Mouse (Mus musculus) left cerebral cortex, postnatal 25 days (tissue): ENCODE results near the gene Tmeff2. TPM values are rescaled to one million over a fixed set of nuclear protein-coding genes. Genes with fewer than 3 reads are reported as not detected.
A peak's percentile ranks its signal among the peaks of the same experiment; 100 is the strongest.

Experiments
- DNase-seq, 2 experiments: peaks; one replicate each; pipeline ENCODE4 v3.0.0; 2022; ENCODE audit warnings: low spot score in 2 of 2, mixed read lengths in 1 of 2
- intact Hi-C: fragments of 180-260 bp; cut with DNase I; formaldehyde crosslinking; loops from one replicate; pipeline ENCODE4 v1.15.1; 2025
- total RNA-seq, 2 experiments: library from RNA; stranded (reverse); gene quantifications; 2 replicates each; pipeline ENCODE4 v1.2.3; 2021

The Tmeff2 gene
- total RNA-seq, 2 experiments from 2014 or later: 49.4 to 52.2 TPM

DNA sequence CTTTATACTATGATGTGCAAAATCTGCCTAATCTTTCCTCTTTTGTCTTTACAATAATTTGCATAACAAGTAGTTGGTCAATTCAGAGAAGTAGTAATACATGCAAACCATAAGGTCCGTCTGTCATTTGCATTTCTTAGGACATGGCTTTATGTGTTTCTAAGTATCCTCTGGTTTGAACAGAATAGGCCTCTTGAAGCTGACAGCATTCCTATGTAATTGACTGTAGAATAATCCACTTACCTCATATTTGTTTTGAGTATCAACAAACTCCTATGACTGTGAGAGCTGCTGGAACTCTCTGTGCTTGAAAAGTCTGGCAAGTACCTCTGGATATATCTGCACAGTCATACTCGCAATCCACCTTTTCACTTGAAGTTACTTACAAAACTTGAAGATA is 194.3 kb downstream of the Tmeff2 start:
- intact Hi-C loops: no loop called here
- no peak for DNase-seq

DNA sequence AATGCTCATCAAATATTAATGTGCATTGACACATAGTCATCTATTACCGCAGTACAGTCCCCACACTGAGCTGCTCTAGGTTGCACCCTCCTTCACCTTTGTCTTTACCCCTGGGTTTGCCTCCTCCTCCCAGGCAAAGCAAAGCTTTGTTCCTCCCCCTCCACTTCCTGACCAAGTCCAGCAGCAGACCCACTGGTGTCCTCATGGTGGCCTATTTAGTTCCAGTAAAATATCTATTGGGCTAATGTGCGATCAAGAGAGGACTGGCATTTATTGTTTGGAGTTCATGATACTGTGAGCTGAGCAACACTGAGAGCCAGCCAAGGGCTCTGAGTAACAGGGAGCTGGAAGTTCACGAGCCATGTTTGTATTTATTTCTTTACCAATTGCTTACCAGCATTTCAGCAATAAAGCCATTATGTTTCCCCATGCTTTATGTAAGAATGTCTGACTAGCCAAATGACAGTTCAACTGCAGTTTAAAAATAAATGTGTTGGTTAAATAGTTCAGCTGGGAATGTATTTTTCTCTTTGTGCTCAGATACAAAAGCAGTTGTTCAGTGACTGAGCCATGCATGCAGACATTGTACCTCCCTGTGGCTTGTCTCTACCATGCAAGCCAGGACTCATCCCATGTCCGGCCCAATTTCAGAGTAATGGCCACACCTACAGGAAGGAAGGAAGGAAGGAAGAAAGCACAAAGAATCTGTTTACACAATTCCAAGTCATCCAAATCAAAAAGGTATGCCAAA is 196.6 kb downstream of the Tmeff2 start:
- no peak for DNase-seq
- intact Hi-C loops: no loop called here

DNA sequence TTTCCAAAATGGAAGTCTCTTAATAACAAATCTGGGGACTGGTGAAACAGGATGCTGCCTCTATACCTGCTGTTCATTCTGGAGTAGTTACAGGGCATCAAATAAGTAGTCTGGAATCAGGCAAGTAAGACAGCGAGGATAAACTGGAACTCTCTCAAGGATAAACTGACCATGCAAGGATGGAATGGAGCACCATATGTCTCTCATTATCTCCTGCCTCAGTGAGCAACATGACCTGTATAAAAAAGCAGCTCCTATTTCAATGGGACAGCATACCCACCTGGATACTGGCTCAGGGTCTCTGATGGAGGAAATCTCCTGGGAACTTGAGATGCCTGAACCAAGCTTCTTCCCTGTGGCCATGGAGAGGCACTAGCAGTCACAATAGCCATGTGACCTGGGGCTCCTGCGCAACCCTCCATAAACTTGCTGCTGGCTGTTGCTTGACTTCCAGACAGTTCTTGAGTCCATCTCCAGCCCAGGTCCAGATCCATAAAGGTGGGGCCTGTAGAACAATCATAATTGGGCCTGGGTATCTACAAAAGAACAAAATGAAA is 200.7 kb downstream of the Tmeff2 start:
- no peak for DNase-seq
- intact Hi-C loops: no loop called here

DNA sequence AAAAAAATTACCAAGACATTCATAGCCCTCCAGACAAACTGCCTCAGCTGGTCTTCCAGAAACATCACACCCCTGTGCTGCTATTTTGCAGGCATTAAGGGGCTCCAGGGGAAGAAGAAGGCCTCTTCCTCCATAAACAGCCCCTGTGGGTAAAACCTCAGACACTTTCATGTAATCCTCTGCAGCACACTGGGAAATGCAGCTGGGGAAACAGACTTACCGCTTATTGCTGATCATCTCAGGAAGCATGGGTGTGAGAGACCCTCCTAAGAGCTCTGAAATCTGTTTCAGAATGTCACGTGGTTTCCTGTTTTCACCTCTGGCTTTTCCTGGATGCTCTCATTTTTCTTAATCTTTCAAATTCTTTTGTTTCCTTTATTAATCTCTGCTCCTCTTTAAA is 204.3 kb downstream of the Tmeff2 start:
- no peak for DNase-seq
- intact Hi-C loops: no loop called here

DNA sequence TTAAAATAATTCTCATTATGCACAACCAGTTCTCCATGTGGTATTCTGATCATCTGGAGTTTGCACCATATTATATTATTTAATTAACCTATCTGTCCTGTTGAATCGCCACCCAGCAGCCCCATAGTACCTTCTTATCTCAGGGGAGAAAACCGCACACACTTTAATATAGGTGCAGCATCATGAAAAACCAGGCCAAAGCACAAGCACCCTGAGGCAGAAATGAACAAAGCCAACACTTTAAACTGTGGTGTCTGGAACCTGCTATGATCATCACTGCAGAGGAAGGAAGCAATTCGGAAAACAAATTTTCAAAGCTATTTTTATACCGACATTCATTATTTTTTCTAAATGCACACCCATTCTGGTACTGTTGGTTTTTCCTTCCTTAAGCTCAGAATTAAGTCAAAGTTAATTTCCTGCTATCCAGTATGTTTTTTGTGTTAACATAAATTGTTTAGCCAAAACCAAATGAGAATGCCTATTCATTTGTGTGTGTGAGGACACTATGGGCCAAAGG is 206.0 kb downstream of the Tmeff2 start:
- no peak for DNase-seq
- intact Hi-C loops: no loop called here

DNA sequence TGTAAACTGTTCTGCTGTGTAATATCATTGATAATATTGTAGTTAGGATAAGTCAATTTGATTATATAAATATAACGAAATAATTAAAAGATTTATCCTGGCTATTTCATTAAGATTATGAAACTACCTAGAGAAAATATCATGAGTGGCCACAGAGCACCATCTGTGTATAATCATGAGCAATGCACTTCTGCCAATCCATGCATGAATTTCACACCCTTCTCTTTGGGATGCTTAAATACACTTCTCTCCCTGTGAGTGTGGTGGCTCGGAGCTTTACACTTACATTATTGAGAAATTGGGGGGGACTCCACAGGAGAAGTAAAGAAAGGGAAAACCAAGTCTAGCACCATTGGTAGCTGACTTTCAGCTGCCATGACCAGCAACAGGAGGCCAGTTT is 206.9 kb downstream of the Tmeff2 start:
- no peak for DNase-seq
- intact Hi-C loops: no loop called here

DNA sequence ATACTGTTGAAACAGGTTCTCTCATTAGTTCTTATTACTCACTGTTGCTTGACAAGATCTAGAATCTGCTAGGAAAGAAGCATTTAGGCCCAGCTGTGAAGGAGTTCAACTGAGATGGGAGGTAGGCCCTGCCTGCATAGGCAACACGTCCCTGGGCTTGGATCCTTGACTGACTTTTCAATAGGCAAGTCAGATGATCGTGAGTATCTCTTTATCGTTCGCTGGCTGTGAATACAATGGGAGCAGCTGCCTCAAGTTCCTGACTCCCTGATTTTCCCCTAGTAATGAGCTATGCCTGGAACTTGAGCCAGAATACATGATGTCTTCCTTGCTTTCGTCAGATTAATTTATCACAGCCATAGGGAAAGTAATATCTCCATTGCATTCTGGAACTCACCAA is 214.3 kb downstream of the Tmeff2 start:
- intact Hi-C loops: loop anchor here (5.0 kb wide), 1 partner anchor 152 kb away; no protein-coding TSS in a partner anchor
- DNase-seq: no peak

DNA sequence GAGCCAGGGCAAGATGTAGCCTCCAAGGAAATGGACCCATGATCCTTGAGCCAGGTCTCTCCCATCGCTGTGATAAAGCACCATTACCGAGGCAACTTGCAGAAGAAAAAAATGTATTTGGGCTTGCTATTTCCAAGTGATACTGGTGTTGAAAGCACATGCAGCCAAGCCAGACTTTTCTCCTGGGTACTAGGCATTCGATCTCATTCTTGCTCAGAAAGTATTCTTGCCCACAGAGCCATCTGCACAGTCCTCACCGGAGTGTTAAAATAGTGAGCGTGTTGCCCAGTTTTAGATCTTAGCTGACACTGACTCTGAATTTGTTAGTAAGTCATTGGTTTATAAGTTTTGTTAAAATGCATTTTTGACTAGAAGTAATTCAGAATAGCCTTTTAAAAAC is 215.3 kb downstream of the Tmeff2 start:
- peak in 1 of 2 experiments; percentile 87 for DNase-seq
- intact Hi-C loops: loop anchor here (2.0 to 5.0 kb wide), 2 partner anchors 135 to 153 kb away; no protein-coding TSS in a partner anchor

DNA sequence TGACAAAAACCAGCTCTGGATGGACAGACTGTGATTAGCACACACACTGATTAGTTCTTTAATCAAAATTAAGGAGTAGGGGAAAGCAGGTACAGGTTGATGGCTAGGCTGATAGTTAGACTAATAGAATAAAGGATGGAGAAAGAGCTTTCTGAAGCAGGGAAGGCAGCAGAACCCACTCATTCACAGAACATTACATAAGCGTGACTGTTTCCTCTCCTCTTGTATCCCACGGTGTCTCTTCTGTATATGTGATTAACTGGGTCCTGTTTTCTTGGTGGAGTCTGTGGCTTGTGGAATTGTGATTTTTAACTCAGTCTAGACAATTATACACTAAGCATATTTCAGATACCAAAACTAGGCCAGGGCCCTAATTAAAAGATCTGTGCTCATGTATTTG is 217.4 kb downstream of the Tmeff2 start:
- intact Hi-C loops: loop anchor here (2.0 to 5.0 kb wide), 2 partner anchors 137 to 156 kb away; no protein-coding TSS in a partner anchor
- DNase-seq: peak in 1 of 2 experiments; percentile 58

DNA sequence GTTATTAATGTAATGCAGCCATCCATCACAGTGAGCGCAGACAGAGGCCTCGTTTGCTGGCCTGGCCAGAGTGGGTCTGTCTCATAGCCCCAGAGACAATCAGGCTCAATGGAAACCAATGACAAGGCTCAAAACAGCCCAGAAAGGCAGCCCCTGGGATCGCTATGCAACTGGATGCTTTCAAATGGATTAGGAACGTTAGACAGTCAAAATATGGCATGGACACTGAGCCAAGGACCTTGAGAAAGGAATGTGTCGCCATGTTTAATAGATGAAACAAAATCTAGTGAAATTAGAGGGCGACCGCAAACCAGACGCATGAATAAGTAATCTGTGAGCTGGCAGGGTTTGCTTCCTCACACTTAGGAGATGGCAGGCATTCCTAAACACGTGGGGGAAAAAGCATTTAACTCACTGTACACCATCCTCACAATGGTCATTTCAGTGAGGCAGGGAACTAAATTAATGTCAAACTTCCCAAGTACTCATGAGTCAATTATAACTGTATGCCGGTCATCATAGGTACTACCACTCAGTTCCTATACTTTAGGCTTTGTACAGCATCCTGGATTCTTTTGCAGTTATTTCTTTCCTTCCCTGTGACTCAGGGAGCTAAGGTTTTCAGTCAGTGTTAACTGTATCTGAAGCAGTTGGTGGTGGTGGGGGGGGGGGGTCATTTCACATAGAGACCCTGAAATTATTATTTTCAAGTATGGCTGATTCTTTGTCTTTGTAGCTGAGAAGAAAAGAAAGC is 225.4 kb downstream of the Tmeff2 start:
- no peak for DNase-seq
- intact Hi-C loops: no loop called here

DNA sequence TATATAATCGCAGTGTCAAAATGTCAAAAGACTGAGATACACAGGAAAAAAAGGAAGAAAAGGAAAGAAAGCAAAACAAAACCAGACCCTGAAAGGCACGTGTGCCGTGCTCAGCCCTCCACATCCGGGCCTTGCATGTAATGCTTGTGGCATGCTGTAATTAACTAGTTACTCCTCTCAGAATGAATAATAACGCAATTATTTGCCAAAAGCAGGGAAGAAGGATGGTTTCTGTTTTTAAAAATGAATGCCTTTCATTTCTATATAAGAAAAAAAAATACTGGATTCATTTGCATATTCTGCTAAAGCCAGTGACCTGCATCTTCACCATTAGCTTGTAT is 225.9 kb downstream of the Tmeff2 start:
- intact Hi-C loops: no loop called here
- no peak for DNase-seq

DNA sequence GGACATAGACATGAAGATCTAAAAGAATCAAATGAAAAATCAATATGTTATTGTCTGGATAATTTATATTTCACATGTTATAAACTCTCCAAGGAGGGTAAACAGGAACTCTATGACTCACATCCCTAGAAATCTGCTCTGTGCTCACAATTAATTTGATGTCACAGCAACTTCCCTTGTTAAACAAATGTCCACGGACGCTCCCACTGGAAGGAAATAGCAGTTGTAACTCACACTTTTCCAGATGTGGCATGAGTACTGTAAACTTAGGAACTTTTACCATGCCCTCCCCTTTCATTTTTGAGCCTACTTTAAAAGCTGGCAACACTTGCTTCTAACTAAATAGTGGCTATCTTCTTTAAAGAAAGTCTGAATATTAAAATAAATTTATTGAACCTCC is 236.3 kb downstream of the Tmeff2 start:
- DNase-seq: no peak
- intact Hi-C loops: no loop called here

DNA sequence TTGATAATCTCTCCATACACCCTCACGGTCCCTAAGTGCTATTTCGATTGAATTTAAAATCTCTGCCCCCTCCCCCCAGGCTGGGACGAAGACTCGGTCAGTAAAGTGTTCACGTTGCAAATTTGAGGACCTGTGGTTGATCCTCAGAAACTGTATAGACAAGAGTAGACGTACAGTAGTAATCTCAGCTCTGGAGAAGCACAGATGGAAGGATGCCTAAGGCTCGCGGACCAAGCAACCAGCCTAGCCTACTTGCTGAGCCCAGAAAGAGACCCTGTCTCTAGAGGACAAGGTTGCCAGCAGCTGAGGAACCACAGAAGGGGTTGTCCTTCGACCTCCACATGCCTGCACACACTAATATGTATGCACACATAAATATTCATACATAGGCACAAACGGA is 239.2 kb downstream of the Tmeff2 start:
- DNase-seq: no peak
- intact Hi-C loops: no loop called here

DNA sequence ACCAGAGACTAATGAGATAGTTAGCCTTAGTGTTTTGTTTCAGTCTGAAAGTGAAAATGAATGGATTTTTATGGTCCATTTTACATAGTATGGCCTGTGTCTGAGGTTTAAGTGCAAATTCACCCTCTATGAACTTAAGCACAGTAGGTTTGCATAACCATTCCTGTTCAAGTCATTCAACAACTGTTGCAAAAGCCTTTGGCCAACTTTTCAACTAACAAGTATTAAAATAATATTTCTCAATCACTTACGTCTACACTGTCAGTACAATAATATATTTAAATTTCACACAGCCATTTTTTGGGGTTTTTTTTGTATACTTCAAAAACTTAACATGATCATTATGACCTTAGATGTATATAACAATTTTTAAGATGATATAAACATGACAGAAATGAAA is 240.9 kb downstream of the Tmeff2 start:
- intact Hi-C loops: no loop called here
- DNase-seq: no peak

DNA sequence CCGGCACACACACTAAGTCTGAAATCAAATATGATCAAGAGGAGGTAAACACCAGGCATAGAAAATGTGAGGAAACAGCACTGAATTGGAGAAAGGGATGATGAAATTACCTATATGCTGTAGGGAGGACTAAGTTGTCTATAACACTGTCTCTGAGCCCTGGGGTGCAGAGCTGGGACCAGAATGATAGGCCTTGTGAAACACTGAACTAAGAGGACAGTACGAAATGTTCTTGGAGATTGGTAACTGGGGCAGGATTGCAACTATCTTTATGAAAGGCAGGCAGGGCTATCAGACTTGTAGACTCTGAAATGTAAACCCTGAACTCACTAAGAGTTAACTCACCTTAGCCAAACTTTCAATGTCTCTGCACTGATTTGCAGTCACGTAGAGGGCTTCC is 242.3 kb downstream of the Tmeff2 start:
- intact Hi-C loops: no loop called here
- DNase-seq: no peak

DNA sequence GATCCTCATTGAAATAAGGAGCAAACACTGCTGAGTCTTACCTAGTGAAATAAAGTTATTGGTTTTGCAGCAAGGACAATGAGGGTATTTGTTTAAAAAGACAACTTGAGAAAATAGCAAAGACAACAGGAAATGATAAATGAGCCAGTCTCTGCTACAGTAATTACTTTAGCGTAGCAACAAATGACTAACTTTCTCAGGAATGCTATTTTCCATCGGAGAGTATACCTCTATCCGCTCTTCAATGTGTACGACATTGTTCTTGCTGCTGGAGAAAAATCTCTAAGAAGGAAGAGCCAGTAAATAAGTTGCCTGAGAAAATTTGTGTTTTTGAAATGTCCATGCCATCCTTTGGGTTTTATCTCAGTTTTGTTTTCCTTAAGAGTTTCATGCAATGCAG is 245.2 kb downstream of the Tmeff2 start:
- DNase-seq: no peak
- intact Hi-C loops: no loop called here

DNA sequence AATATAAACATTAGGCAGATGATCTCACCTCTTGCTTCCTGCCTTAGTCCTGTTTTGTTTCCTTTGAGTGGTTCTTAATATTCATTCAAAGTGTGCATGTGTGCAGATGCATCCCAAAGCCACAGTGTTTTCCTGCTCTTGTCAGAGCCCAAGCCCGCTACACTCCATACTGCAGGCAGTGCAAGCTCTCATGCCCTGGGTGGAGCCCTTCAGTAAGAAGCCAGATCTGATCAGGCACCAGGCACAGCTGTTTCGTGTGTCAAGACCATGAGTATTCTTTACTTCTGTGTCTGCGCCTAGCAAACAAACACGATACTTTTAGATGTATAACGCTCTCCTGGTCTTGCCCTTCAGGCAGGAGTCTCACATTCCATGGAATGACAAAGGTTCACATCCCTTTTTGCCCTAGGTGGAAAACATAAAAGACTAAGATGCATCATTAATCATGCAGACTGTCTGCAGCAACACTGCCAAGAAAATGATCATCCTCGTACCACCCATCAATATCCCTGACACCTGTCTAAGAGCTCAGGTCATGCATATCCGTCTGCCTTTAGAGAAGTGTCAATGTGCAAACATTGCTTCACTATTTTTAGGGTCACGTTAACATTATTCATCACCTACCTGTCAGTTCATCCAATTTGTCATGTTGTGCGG is 248.2 kb downstream of the Tmeff2 start:
- peak; percentile 10 to 15 for DNase-seq
- intact Hi-C loops: no loop called here

DNA sequence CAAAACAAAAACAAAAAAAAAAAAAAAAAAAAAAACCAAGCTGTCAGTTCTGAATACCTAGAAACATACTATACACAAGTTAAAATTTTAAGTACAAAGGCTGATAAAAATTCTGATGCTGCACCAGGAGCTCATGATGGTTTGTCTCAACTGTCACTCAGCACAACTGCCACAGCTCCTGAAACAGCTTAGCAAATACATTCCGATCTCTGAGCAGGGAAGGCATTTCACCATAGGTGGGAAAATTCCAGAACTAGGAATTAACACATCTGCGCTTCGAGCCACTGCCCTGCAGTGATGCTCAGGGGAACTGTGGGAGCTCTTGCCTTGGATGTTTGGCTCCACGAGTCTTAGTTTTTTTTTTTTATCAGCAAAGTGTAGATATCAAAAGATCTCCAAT is 249.0 kb downstream of the Tmeff2 start:
- DNase-seq: no peak
- intact Hi-C loops: no loop called here

DNA sequence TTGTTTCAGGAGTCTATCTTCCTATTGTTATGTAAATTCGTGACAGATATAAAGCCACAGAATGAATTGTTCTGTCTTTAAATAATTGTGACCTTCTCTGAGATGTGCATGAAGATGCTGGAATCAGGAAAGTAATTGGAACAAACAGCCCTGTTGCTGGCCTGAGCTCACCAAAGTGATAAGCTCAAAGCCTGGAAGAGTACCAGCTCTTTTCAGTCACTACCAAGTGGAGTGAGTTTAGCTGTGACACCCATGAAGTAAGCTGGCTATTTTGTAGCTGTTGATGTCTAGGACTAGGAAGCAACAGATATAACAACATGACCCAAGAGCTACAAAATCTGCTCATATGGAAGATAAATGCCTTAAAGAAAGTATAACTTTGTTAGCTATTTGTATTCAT is 249.4 kb downstream of the Tmeff2 start:
- no peak for DNase-seq
- intact Hi-C loops: no loop called here

DNA sequence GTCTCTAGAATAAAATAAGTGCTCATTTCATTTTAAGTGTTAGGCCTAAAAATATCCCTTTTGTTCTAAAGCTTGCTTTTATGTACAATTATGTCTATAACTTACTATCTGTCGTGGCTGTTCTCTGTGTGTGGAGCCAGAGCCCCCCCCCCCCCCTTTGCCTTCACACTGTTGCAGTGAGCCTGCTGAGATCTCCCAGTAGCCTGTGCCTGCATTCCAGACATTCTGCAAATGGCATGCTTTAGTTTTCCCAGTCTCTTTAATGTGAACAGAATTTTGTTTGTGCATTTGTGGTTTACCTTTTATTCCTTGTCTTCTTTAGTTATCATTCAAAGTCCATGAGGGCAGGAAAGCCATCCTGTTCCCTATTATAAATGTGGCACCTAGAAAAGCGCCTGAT is 251.6 kb downstream of the Tmeff2 start:
- intact Hi-C loops: no loop called here
- no peak for DNase-seq
